Mouse (Mus musculus) lung, postnatal 0 days (tissue): ENCODE data around the gene Gm48551. TPM values are rescaled to one million over a fixed set of nuclear protein-coding genes. Genes with fewer than 3 reads are reported as not detected.

Experiments used
- ATAC-seq: fragments of 200-750 bp; cut with Nextera tagmentation; 2 replicates; pipeline ENCODE4 v1.8.0; 2017; ENCODE audit warnings: moderate library complexity
- DNase-seq: peaks from one replicate; pipeline ENCODE4 v3.0.0-alpha.2; 2016; ENCODE audit warnings: low spot score
- H3K27ac ChIP-seq: fragments of 300-500 bp; sonication (generic); 2 replicates; pipeline ENCODE4 v1.5.1; 2014; ENCODE audit warnings: antibody characterized with exemption, mild to moderate bottlenecking, low read length, mixed read lengths
- H3K27me3 ChIP-seq: fragments of 300-500 bp; sonication (generic); replicated peaks from 2 replicates; pipeline ENCODE4 v1.6.1; 2014; ENCODE audit warnings: low read length, mixed read lengths; ENCODE audit not compliant: insufficient read depth
- H3K36me3 ChIP-seq: fragments of 300-500 bp; sonication (generic); 2 replicates; pipeline ENCODE4 v1.6.1; 2014; ENCODE audit warnings: low read length, mixed read lengths; ENCODE audit not compliant: insufficient read depth
- H3K4me1 ChIP-seq: fragments of 300-500 bp; sonication (generic); 2 replicates; pipeline ENCODE4 v1.6.1; 2014; ENCODE audit warnings: antibody characterized with exemption, low read depth, low read length, mixed read lengths; ENCODE audit not compliant: insufficient read depth
- H3K4me2 ChIP-seq: fragments of 300-500 bp; sonication (generic); replicated peaks from 2 replicates; pipeline ENCODE4 v1.6.1; 2014; ENCODE audit warnings: low read depth, mild to moderate bottlenecking, low read length, moderate library complexity, mixed read lengths
- H3K4me3 ChIP-seq: fragments of 300-500 bp; sonication (generic); 2 replicates; pipeline ENCODE4 v1.5.1; 2014; ENCODE audit warnings: low read depth, low read length
- H3K9ac ChIP-seq: fragments of 300-500 bp; sonication (generic); replicated peaks from 2 replicates; pipeline ENCODE4 v1.6.1; 2014; ENCODE audit warnings: low read depth, mild to moderate bottlenecking
- H3K9me3 ChIP-seq: fragments of 300-500 bp; sonication (generic); 2 replicates; pipeline ENCODE4 v1.6.1; 2016; ENCODE audit warnings: low read length, mixed read lengths
- CTCF ChIP-seq: IDR thresholded peaks from 2 replicates; pipeline ENCODE4 v1.5.1; 2016; ENCODE audit warnings: antibody characterized with exemption, mild to moderate bottlenecking
- EP300 ChIP-seq: IDR thresholded peaks from 2 replicates; pipeline ENCODE4 v1.6.1; 2016; ENCODE audit warnings: antibody characterized with exemption, mild to moderate bottlenecking, control low read depth
- WGBS: fragments of 180-500 bp; shearing (Covaris S2); extraction: QIAGEN DNeasy Blood & Tissue Kit; methylation state at CpG from one replicate; pipeline ENCODE4 v1.1.7; 2014; 5-methylcytosine and 5-hydroxymethylcytosine counted together
- polyA plus RNA-seq: library from polyadenylated mRNA; unstranded; fragments of >200 nt; fragmentation: Nextera tagmentation; extraction: Ambion mirVana; gene quantifications from 2 replicates; pipeline ENCODE4 v1.2.1, GENCODE M21; 2015

The Gm48551 gene
- polyA plus RNA-seq, 1 experiment from 2014 or later: 2.4 TPM

- Histone ChIP-seq H3K27ac (no peak overlapping the region), H3K27me3 (no peaks in the 10 kb centered on the region), H3K4me3 (peak overlapping the region; percentile 53), H3K9me3 (no peaks in the 10 kb centered on the region), H3K9ac (peak overlapping the region; percentile 13; the same call in 1 of the 2 replicates), H3K4me1 (peaks cover 24% of the 10 kb centered on the region; the same call in 1 of the 2 replicates), H3K36me3 (no peaks in the 10 kb centered on the region), H3K4me2 (peak overlapping the region; percentile 89)
- no peak for TF ChIP-seq EP300
- TF ChIP-seq CTCF: no peak
- DNase-seq (peak; percentile 12), ATAC-seq (no peak)
- WGBS: under 1% methylated on average over 12 of the region's 33 CpGs
These were observed 41.9 kb downstream of the Gm48551 start for GRCm38 (mm10) chr10:81426081-81426671.

- H3K9ac ChIP-seq: peak overlapping the region; percentile 13
- H3K27ac ChIP-seq: no peak overlapping the region
- WGBS: under 1% methylated on average over 18 of the region's 38 CpGs
- no peaks in the 10 kb centered on the region for H3K9me3 ChIP-seq
- ATAC-seq (no peak), DNase-seq (peak; percentile 66)
- H3K4me3 ChIP-seq: peak overlapping the region; percentile 53
- peaks cover 25% of the 10 kb centered on the region; the same call in 1 of the 2 replicates for H3K4me1 ChIP-seq
- H3K27me3 ChIP-seq: no peaks in the 10 kb centered on the region
- TF ChIP-seq EP300 (no peak), CTCF (no peak)
- no peaks in the 10 kb centered on the region for H3K36me3 ChIP-seq
- peak overlapping the region; percentile 89 for H3K4me2 ChIP-seq
These were observed 42.6 kb downstream of the Gm48551 start for GRCm38 (mm10) chr10:81426897-81427296.

GRCm38 (mm10) chr10:81427327-81427726 lies 43.1 kb downstream of the Gm48551 start:
- H3K4me1 ChIP-seq: peaks cover 25% of the 10 kb centered on the region; the same call in 1 of the 2 replicates
- no peak overlapping the region for H3K27ac ChIP-seq
- no peaks in the 10 kb centered on the region for H3K9me3 ChIP-seq
- TF ChIP-seq EP300 (no peak), CTCF (no peak)
- H3K36me3 ChIP-seq: no peaks in the 10 kb centered on the region
- H3K9ac ChIP-seq: peak overlapping the region; percentile 13; the same call in 1 of the 2 replicates
- DNase-seq (no peak), ATAC-seq (no peak)
- 43% methylated on average over 3 of the region's 3 CpGs for WGBS
- no peaks in the 10 kb centered on the region for H3K27me3 ChIP-seq
- H3K4me2 ChIP-seq: peak overlapping the region; percentile 89
- H3K4me3 ChIP-seq: peak overlapping the region; percentile 53

GRCm38 (mm10) chr10:81427804-81428506 lies 43.7 kb downstream of the Gm48551 start:
- no peaks in the 10 kb centered on the region for H3K27me3 ChIP-seq
- H3K4me1 ChIP-seq: peaks cover 25% of the 10 kb centered on the region; the same call in 1 of the 2 replicates
- H3K36me3 ChIP-seq: no peaks in the 10 kb centered on the region
- TF ChIP-seq CTCF (no peak), EP300 (no peak)
- H3K9me3 ChIP-seq: no peaks in the 10 kb centered on the region
- no peak for ATAC-seq
- 81% methylated on average over 8 of the region's 8 CpGs for WGBS
- H3K4me3 ChIP-seq: no peak overlapping the region
- no peak for DNase-seq
- no peak overlapping the region for H3K4me2 ChIP-seq
- H3K27ac ChIP-seq: no peak overlapping the region
- no peak overlapping the region for H3K9ac ChIP-seq

GRCm38 (mm10) chr10:81428507-81428870 lies 44.2 kb downstream of the Gm48551 start:
- Histone ChIP-seq H3K4me3 (no peak overlapping the region), H3K9ac (no peak overlapping the region), H3K4me2 (no peak overlapping the region), H3K4me1 (peaks cover 29% of the 10 kb centered on the region), H3K27ac (no peak overlapping the region), H3K9me3 (no peaks in the 10 kb centered on the region), H3K27me3 (no peaks in the 10 kb centered on the region), H3K36me3 (no peaks in the 10 kb centered on the region)
- WGBS: 90% methylated on average over 7 of the region's 7 CpGs
- TF ChIP-seq CTCF: no peak
- TF ChIP-seq EP300: no peak
- no peak for ATAC-seq
- no peak for DNase-seq

GRCm38 (mm10) chr10:81429092-81429491 lies 44.8 kb downstream of the Gm48551 start:
- no peak overlapping the region for H3K9ac ChIP-seq
- H3K4me1 ChIP-seq: peaks cover 28% of the 10 kb centered on the region
- H3K9me3 ChIP-seq: no peaks in the 10 kb centered on the region
- H3K36me3 ChIP-seq: no peaks in the 10 kb centered on the region
- H3K4me2 ChIP-seq: peak overlapping the region; percentile 87; the same call in 1 of the 2 replicates
- TF ChIP-seq CTCF (no peak), EP300 (no peak)
- no peaks in the 10 kb centered on the region for H3K27me3 ChIP-seq
- DNase-seq (no peak), ATAC-seq (no peak)
- no peak overlapping the region; the same call in 1 of the 2 replicates for H3K27ac ChIP-seq
- WGBS: 31% methylated on average over 2 of the region's 2 CpGs
- no peak overlapping the region for H3K4me3 ChIP-seq
